Mouse (Mus musculus) kidney, embryonic 15.5 days (tissue): ENCODE data around the gene Safb2. TPM values are rescaled to one million over a fixed set of nuclear protein-coding genes. Genes with fewer than 3 reads are reported as not detected.
"Not testable (repeated sequence)": the region's sequence is repeated elsewhere in the genome, so short reads cannot be mapped to it uniquely, and the experiment has no call there.

Experiments
- ATAC-seq: fragments of 200-750 bp; cut with Nextera tagmentation; replicated peaks from 2 replicates; pipeline ENCODE4 v1.8.0; 2017; ENCODE audit warnings: moderate TSS enrichment; ENCODE audit not compliant: low FRiP score
- H3K27ac ChIP-seq: fragments of 300-500 bp; sonication (generic); 2 replicates; pipeline ENCODE4 v1.5.1; 2015; ENCODE audit warnings: mild to moderate bottlenecking, inconsistent platforms
- H3K27me3 ChIP-seq: fragments of 300-500 bp; sonication (generic); 2 replicates; pipeline ENCODE4 v1.6.1; 2015; ENCODE audit warnings: inconsistent platforms
- H3K36me3 ChIP-seq: fragments of 300-500 bp; sonication (generic); 2 replicates; pipeline ENCODE4 v1.6.1; 2015; ENCODE audit warnings: inconsistent platforms
- H3K4me1 ChIP-seq: fragments of 300-500 bp; sonication (generic); 2 replicates; pipeline ENCODE4 v1.6.1; 2015; ENCODE audit warnings: inconsistent platforms
- H3K4me2 ChIP-seq: fragments of 300-500 bp; sonication (generic); 2 replicates; pipeline ENCODE4 v1.6.1; 2015; ENCODE audit warnings: moderate library complexity, mild to moderate bottlenecking, inconsistent platforms
- H3K4me3 ChIP-seq: fragments of 300-500 bp; sonication (generic); replicated peaks from 2 replicates; pipeline ENCODE4 v1.5.1; 2015; ENCODE audit warnings: mild to moderate bottlenecking, inconsistent platforms
- H3K9ac ChIP-seq: fragments of 300-500 bp; sonication (generic); 2 replicates; pipeline ENCODE4 v1.6.1; 2015; ENCODE audit warnings: mild to moderate bottlenecking, inconsistent platforms
- H3K9me3 ChIP-seq: fragments of 300-500 bp; sonication (generic); replicated peaks from 2 replicates; pipeline ENCODE4 v1.6.1; 2016; ENCODE audit warnings: inconsistent platforms
- WGBS: fragments of 180-500 bp; shearing (Covaris S2); methylation state at CpG from one replicate; pipeline ENCODE4 v1.1.7; 2015; ENCODE audit warnings: mixed read lengths; 5-methylcytosine and 5-hydroxymethylcytosine counted together
- polyA plus RNA-seq: library from polyadenylated mRNA; unstranded; fragments of >200 nt; fragmentation: Nextera tagmentation; extraction: Ambion mirVana; gene quantifications from 2 replicates; pipeline ENCODE4 v1.2.1, GENCODE M21; 2015

The Safb2 gene
- polyA plus RNA-seq, 1 experiment from 2014 or later: 92.4 TPM

GRCm38 (mm10) chr17:56615792-56616191 lies 31.4 kb upstream of the Safb2 start:
- WGBS: 93% methylated on average over 4 of the region's 4 CpGs
- no peaks in the 10 kb centered on the region for H3K9me3 ChIP-seq
- H3K36me3 ChIP-seq: peaks cover 68% of the 10 kb centered on the region
- H3K4me1 ChIP-seq: peaks cover 38% of the 10 kb centered on the region
- no peak overlapping the region for H3K9ac ChIP-seq
- ATAC-seq: no peak
- no peak overlapping the region for H3K4me2 ChIP-seq
- no peaks in the 10 kb centered on the region for H3K27me3 ChIP-seq
- H3K27ac ChIP-seq: no peak overlapping the region
- H3K4me3 ChIP-seq: no peak overlapping the region

DNA sequence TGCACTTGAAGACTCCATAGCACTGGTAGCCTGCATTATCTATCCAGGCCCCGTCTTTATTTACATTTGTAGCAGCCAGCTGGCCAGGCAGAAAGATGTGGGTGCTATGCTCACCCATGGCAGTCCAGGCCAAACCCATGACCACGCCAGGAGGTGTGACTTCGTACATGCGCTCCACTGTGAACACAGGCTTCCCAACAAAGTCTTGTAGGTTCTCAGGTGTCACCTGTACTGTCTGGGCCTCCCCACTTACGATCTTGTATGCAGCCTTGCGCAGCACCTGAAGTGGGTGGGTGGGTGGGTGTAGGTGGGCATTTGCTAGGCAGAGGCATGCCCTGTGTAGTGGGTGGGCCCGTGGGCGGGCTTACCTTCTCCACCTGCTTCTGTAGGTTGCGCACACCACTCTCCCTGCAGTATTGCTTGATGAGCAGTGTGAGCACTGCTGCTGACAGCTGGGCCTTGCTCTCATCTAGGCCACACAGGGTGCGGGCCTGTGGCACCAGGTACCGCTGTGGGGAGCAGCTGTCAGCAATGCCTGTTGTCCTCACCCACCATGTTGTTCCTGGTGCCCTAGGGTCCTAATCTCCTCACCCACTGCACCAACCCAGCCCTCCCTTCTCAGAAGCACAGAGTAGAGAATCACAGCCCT lies 30.9 kb upstream of the Safb2 start:
- Histone ChIP-seq H3K4me3 (peak overlapping the region; percentile 70), H3K36me3 (peaks cover 62% of the 10 kb centered on the region), H3K4me2 (peak overlapping the region; percentile 91), H3K9me3 (no peaks in the 10 kb centered on the region), H3K9ac (peak overlapping the region; percentile 56), H3K4me1 (peaks cover 43% of the 10 kb centered on the region), H3K27me3 (no peaks in the 10 kb centered on the region), H3K27ac (no peak overlapping the region)
- no peak for ATAC-seq
- 86% methylated on average over 11 of the region's 11 CpGs for WGBS

DNA sequence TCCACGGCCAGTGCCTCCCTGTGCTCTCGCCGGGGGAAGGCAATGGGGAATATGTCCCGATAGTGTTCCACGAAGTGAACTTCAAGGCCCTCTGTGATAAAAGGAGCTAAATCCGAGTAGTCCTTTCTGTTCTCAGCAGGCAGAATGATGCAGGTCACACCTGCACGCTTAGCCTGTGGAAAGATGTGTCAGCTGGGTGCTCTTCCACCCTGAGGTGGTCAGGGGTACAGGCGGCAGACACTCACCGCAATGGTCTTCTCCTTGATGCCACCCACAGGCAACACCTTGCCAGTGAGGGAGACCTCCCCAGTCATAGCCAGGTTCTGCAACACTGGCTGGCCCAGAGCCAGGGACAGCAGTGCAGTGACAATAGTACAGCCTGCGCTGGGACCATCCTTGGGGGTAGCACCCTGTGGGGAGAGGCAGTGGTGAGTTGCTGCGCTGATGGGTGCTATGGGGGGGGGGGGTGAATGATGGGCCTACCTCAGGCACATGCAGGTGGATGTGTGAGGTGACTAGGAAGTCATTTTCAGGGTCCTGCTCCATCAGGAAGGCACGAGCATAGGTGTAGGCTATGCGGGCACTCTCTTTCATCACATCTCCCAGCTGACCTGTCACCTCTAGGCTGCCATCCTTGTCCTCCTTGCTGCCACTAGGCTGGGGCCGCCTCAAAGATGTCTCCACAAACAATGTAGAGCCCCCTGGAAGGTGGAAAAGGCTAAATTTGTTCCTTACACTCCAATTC lies 30.2 kb upstream of the Safb2 start:
- H3K4me2 ChIP-seq: peak overlapping the region; percentile 91

DNA sequence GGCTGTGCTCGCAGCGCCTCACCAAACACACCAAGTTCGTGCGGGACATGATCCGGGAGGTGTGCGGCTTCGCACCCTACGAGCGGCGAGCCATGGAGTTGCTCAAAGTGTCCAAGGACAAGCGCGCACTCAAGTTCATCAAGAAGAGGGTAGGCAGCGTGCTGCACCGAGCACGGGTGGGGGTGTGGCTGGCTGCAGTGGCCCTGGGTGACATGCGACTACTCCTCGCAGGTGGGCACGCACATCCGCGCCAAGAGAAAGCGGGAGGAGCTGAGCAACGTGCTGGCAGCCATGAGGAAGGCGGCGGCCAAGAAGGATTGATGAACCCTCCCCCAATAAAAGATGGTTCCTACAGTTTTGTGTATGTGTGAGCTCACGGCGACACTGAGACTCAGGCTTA lies 29.5 kb upstream of the Safb2 start:
- under 1% methylated on average over 26 of the region's 26 CpGs for WGBS
- peak overlapping the region; percentile 56 for H3K9ac ChIP-seq
- not testable (repeated sequence) for ATAC-seq, H3K27me3 ChIP-seq, H3K9me3 ChIP-seq
- H3K4me2 ChIP-seq: peak overlapping the region; percentile 91
- H3K27ac ChIP-seq: peak overlapping the region; percentile 92
- peaks cover 49% of the 10 kb centered on the region for H3K4me1 ChIP-seq
- H3K36me3 ChIP-seq: peaks cover 49% of the 10 kb centered on the region
- H3K4me3 ChIP-seq: peak overlapping the region; percentile 70

More for the DNA sequence above, 30.2 kb upstream of the Safb2 start:
- H3K4me3 ChIP-seq: peak overlapping the region; percentile 70
- peak overlapping the region; percentile 92; the same call in 1 of the 2 replicates for H3K27ac ChIP-seq
- no peaks in the 10 kb centered on the region for H3K9me3 ChIP-seq
- H3K4me1 ChIP-seq: peaks cover 46% of the 10 kb centered on the region
- no peaks in the 10 kb centered on the region for H3K27me3 ChIP-seq
- WGBS: 22% methylated on average over 14 of the region's 14 CpGs
- peak overlapping the region; percentile 56 for H3K9ac ChIP-seq
- no peak for ATAC-seq
- peaks cover 55% of the 10 kb centered on the region for H3K36me3 ChIP-seq

GRCm38 (mm10) chr17:56613236-56613844 lies 29.0 kb upstream of the Safb2 start, which contains the start of gene Rpl36:
Gene Rpl36 (plus strand): TSS chr17:56613416.
- Histone ChIP-seq H3K4me3 (peak within 1 kb of the TSS; percentile 70), H3K27ac (peak within 1 kb of the TSS; percentile 92), H3K36me3 (peaks cover 43% of the 10 kb centered on the region), H3K4me1 (peaks cover 55% of the 10 kb centered on the region), H3K9me3 (no peaks in the 10 kb centered on the region), H3K27me3 (no peaks in the 10 kb centered on the region), H3K9ac (peak within 1 kb of the TSS; percentile 56), H3K4me2 (peak within 1 kb of the TSS; percentile 91)
- under 1% methylated on average over 52 of the region's 52 CpGs for WGBS
- ATAC-seq: peak; percentile 43

DNA sequence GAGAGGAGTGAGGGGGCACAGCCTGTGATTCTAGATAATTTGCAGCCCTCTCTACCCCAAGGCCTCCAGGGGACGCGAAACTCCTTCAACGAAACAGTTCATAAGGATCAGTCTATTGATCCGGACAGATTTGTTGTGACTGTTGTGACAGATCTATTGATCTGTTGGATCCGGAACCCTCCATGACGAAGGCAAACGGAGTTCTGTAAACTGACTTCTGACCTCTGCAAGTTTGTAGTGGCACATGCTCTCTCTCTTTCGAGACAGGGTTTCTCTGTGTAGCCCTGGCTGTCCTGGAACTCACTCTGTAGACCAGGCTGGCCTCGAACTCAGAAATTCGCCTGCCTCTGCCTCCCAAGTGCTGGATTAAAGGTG lies 28.2 kb upstream of the Safb2 start:
- H3K4me3 ChIP-seq, H3K9ac ChIP-seq, H3K4me2 ChIP-seq, H3K27me3 ChIP-seq, ATAC-seq, H3K9me3 ChIP-seq: not testable (repeated sequence)
- H3K27ac ChIP-seq: 0 out of 2 replicates have a peak overlapping the region, but pooled peaks have one; percentile 30
- H3K36me3 ChIP-seq: peaks cover 43% of the 10 kb centered on the region
- 83% methylated on average over 10 of the region's 10 CpGs for WGBS
- H3K4me1 ChIP-seq: peaks cover 63% of the 10 kb centered on the region

DNA sequence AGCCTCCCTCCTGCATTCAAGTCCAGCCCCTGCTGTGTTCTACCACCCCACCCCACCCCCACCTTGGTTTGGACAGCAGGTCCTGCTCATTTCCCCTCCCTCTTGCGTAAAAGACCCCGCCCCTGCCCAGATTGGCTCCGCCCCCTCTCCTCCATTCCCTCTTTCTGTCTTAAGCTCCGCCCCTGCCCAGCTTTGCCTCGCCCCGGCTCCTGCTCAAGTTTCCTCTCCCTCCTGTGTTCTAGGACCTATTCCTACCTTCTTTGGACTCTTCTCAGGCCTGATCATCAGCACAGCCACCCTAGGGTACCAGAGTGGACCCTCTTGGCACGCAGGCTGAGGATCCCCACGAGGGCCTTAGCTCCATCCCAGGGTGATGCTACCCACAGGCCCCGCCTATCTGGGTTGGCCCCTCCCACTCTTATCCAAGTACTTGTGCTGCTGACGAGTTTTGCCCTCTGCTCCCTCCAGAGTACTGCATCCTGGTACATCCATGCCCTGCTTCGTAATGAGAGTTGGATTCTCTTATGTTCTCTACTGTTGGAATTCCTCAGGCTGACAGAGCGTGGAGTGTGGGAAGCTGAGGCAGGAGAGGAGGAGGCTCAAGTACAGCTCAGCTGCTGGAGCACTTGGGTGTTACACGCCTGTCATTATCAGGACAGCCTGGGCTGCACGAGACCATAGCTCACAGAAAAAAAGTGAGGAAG lies 27.6 kb upstream of the Safb2 start:
- H3K9ac ChIP-seq: peak overlapping the region; percentile 26; the same call in 1 of the 2 replicates

GRCm38 (mm10) chr17:56611323-56611722 lies 26.9 kb upstream of the Safb2 start:
- no peak overlapping the region for H3K4me3 ChIP-seq
- no peak overlapping the region for H3K4me2 ChIP-seq
- no peaks in the 10 kb centered on the region for H3K9me3 ChIP-seq
- H3K27ac ChIP-seq: no peak overlapping the region
- 66% methylated on average over 2 of the region's 2 CpGs for WGBS
- no peaks in the 10 kb centered on the region for H3K27me3 ChIP-seq
- ATAC-seq: no peak
- H3K36me3 ChIP-seq: peaks cover 43% of the 10 kb centered on the region
- peaks cover 64% of the 10 kb centered on the region for H3K4me1 ChIP-seq
- no peak overlapping the region for H3K9ac ChIP-seq

More for the DNA sequence above, 27.6 kb upstream of the Safb2 start:
- Histone ChIP-seq H3K27me3 (no peaks in the 10 kb centered on the region), H3K36me3 (peaks cover 43% of the 10 kb centered on the region), H3K27ac (peak overlapping the region; percentile 30; the same call in 1 of the 2 replicates), H3K4me2 (peak overlapping the region; percentile 38), H3K4me3 (peak overlapping the region; percentile 23; the same call in 1 of the 2 replicates), H3K4me1 (peaks cover 64% of the 10 kb centered on the region), H3K9me3 (no peaks in the 10 kb centered on the region)
- WGBS: 18% methylated on average over 14 of the region's 14 CpGs
- peak; percentile 19 for ATAC-seq

DNA sequence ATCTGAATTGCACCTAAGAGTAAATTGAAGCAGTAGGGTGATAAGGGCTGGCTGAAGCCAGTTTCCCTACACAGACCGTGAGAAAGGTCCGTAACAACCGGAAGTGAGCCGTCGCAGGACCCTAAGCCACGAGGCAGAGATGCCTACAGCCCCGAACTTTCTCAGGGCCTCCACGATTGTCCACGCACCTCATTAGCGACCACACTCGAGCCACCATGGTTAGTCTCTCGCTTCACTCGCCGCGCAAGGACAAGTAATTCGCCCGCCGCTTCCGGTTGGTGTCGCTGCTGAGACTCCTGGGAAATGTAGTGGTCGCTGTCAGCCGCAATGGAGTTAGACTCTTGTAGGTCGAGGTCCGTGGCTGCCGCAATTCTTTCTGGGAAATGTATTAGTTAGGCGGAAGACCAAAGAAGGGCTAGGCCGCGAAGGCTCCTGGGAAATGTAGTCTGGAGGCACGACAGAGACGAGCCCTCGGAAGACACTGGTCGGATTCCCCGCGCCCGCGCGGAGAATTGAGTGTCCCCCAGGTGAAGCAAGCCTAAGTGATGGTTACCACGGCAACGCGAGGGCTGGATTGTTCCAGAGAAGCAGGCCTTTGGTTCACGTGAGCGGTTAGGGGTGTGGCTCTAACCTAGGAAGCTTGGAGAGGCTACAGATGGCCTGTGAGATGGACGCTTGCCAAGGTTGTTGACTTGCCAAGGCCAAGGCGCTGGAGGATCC lies 25.2 kb upstream of the Safb2 start, which contains the start of gene 2410015M20Rik:
Gene 2410015M20Rik, minus strand, starts transcription at position 320 of the 720 bp plus-strand sequence.
- Histone ChIP-seq H3K27ac (peak within 1 kb of the TSS; percentile 83), H3K9ac (peak within 1 kb of the TSS; percentile 77), H3K4me1 (peaks cover 47% of the 10 kb centered on the region), H3K4me2 (peak within 1 kb of the TSS; percentile 81), H3K27me3 (no peaks in the 10 kb centered on the region), H3K36me3 (peaks cover 43% of the 10 kb centered on the region), H3K9me3 (no peaks in the 10 kb centered on the region), H3K4me3 (peak within 1 kb of the TSS; percentile 74)
- WGBS: under 1% methylated on average over 44 of the region's 44 CpGs
- ATAC-seq: peak; percentile 84

DNA sequence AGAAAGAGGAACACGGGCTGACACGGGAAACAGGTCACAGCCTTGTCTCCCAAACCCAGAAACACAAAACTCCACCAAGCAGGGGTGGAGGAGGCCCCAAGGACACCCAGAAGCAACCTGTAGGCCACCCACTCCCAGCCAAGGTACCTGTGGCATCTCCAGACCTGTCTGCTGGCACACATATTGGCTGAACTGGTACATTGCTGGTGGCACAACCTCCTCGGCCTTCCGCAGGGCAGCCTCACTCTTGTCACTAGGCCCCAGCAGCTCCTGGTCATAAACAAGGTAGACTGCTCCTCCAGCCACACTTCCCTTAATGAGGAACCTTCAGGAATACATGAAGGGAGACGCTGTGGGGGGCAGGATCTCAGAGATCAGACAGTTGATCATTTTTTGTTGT lies 24.3 kb upstream of the Safb2 start:
- H3K27ac ChIP-seq: peak overlapping the region; percentile 83; the same call in 1 of the 2 replicates
- peak overlapping the region; percentile 74 for H3K4me3 ChIP-seq
- 33% methylated on average over 5 of the region's 5 CpGs for WGBS
- no peak for ATAC-seq
- H3K9ac ChIP-seq: peak overlapping the region; percentile 77
- H3K9me3 ChIP-seq: no peaks in the 10 kb centered on the region
- no peaks in the 10 kb centered on the region for H3K27me3 ChIP-seq
- H3K4me1 ChIP-seq: peaks cover 42% of the 10 kb centered on the region
- peaks cover 46% of the 10 kb centered on the region for H3K36me3 ChIP-seq
- H3K4me2 ChIP-seq: peak overlapping the region; percentile 81

DNA sequence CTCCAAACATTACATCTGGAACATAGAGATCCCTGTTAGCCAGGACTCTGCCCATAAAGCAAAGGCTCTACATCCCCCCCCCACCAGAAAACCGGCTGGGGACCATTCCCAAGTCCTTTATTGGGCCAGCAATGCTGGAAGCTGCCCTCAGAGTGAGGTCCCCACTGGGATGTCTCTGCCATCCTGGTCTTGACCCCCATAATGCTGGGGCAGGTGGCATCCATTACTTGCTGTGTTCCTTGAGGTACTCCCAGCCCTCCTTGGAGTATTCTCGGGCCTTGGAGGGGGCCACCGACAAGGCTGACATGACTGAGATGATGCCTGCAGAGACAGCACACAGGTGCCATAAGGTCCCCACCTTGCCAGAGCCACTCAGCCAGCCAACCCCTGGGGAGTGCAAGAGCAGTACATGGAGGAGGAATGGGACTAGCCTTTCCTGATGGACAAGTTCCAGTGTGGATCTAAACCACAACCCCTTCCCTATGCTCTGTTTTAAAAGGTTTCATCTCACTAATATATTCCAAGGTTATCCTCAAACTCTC lies 23.2 kb upstream of the Safb2 start:
- H3K36me3 ChIP-seq: peaks cover 57% of the 10 kb centered on the region
- H3K27me3 ChIP-seq: no peaks in the 10 kb centered on the region
- ATAC-seq: no peak
- no peak overlapping the region for H3K9ac ChIP-seq
- H3K27ac ChIP-seq: no peak overlapping the region
- no peak overlapping the region for H3K4me2 ChIP-seq
- 56% methylated on average over 3 of the region's 3 CpGs for WGBS
- H3K4me1 ChIP-seq: peaks cover 39% of the 10 kb centered on the region
- H3K4me3 ChIP-seq: no peak overlapping the region
- no peaks in the 10 kb centered on the region for H3K9me3 ChIP-seq
